Mouse (Mus musculus) brain, embryonic 14.5 days (tissue): Measurements from ENCODE around the gene Acot6. TPM values are rescaled to one million over a fixed set of nuclear protein-coding genes. Genes with fewer than 3 reads are reported as not detected.

Source experiments
- DNase-seq: peaks from one replicate; pipeline ENCODE4 v3.0.0-alpha.2; 2011; ENCODE audit warnings: low read depth
- CTCF ChIP-seq: fragments of 200-500 bp; IDR thresholded peaks from 2 replicates; pipeline ENCODE4 v1.5.1; 2012; ENCODE audit warnings: inconsistent platforms, mild to moderate bottlenecking, moderate library complexity, borderline replicate concordance; ENCODE audit not compliant: insufficient read depth, insufficient read length; ENCODE audit errors: extremely low read depth
- POLR2A ChIP-seq: fragments of 200-500 bp; IDR thresholded peaks from 2 replicates; pipeline ENCODE4 v1.6.1; 2012; ENCODE audit warnings: mild to moderate bottlenecking, inconsistent platforms, borderline replicate concordance; ENCODE audit not compliant: poor library complexity, insufficient read depth, insufficient read length, severe bottlenecking; ENCODE audit errors: extremely low read depth
- polyA plus RNA-seq: library from polyadenylated mRNA; depleted of rRNA; stranded (reverse); fragments of >200 nt; gene quantifications from 2 replicates; pipeline ENCODE4 v1.2.3, GENCODE M21; 2012; rRNA removed

Gene Acot6
- polyA plus RNA-seq, 1 experiment: 3.0 TPM

GRCm38 (mm10) chr12:84154786-84155522 lies 54.5 kb downstream of the Acot6 start:
- no peak for DNase-seq
- no peak for TF ChIP-seq CTCF
- no peak for TF ChIP-seq POLR2A

GRCm38 (mm10) chr12:84155523-84155871 lies 55.0 kb downstream of the Acot6 start:
- TF ChIP-seq POLR2A (no peak), CTCF (no peak)
- no peak for DNase-seq

DNA sequence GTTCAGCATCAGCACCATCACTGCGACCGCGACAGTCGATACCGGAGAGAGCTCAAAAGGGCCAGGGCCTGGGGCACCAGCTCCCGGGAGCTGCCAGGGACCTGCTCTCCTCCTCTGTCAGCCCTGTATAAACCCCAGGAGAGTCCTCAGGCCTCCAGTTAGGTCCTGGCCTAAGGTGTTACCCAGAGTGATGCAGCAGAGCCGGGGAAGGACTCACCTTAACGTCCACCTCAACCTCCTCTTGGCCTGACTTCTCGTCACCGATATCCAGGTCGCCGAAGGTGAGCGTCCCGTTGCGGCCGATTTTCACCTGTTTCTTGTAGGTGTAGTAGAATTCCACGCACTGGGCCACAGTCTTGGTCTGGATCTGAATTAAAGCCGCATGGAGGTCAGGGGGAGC lies 55.8 kb downstream of the Acot6 start:
- no peak for DNase-seq
- TF ChIP-seq CTCF (no peak), POLR2A (no peak)

DNA sequence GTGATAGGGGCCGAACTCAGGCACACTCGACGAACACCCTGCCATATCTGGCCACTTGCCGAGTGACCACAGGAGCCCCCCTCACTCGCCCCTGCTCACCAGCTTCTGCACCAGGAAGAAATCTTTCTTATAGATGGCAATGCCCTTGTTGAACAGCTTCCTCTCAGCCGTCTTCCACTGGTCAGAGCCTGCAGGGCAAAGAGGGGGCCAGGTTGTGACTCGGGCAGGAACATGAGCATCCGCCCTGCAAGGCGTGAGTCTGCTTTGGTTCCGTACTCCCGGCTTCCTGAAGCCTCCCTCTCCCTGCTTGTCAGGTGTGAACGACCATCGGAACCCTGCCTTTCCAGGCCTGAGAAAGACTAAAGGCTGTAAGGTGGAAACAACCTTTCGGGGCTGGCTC lies 57.7 kb downstream of the Acot6 start:
- TF ChIP-seq POLR2A (no peak), CTCF (no peak)
- no peak for DNase-seq

DNA sequence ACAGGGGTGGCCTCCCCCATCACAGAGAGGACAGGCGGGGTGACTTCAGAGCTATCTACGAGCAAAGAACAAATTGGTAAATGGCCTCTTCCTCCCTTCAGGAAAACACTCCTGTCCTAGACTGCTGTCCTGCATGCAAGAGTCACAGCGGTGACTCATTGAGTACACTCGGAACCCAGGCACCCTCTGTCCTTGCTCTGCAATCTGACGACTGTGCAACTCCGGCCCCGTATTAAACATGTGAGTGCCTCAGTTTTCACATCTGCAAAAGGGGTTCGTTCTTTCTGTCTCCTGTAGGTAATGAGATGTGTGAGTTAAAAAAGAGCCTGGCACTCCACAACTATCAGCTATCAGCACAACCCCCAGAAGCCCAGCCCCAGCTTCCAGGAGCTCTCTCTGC lies 60.0 kb downstream of the Acot6 start:
- DNase-seq: no peak
- TF ChIP-seq CTCF (no peak), POLR2A (no peak)

Other genes starting within 250 kb of the Acot6 start
- 36.7 and 44.7 TPM in 2 replicates for gene Numb, start 178.7 kb upstream of the Acot6 start, polyA plus RNA-seq
- 16.4 and 19.2 TPM in 2 replicates for gene Riox1, start 150.0 kb upstream of the Acot6 start, polyA plus RNA-seq
- not detected in 2 replicates for gene Heatr4, start 115.8 kb upstream of the Acot6 start, polyA plus RNA-seq
- 3.1 and 4.5 TPM in 2 replicates for gene Acot2, start 112.8 kb upstream of the Acot6 start, polyA plus RNA-seq
- 45.3 and 47.0 TPM in 2 replicates for gene Acot1, start 91.2 kb upstream of the Acot6 start, polyA plus RNA-seq
- gene Acot4, start 62.3 kb upstream of the Acot6 start, polyA plus RNA-seq: 0.21 and 0.45 TPM in 2 replicates
- 0.49 TPM in 1 of 2 replicates, not detected in the other for gene Gm49366, start 61.7 kb upstream of the Acot6 start, polyA plus RNA-seq
- 0.21 and 0.36 TPM in 2 replicates for gene Acot3, start 48.5 kb upstream of the Acot6 start, polyA plus RNA-seq
- 0.07 TPM in 1 of 2 replicates, not detected in the other for gene Acot5, start 31.3 kb upstream of the Acot6 start, polyA plus RNA-seq
- 15.6 and 20.2 TPM in 2 replicates for gene Dnal1, start 13.7 kb downstream of the Acot6 start, polyA plus RNA-seq
- 3.2 TPM in 2 replicates for gene Pnma1, start 47.8 kb downstream of the Acot6 start, polyA plus RNA-seq
- gene Elmsan1, start 118.2 kb downstream of the Acot6 start, polyA plus RNA-seq: 6.8 and 7.9 TPM in 2 replicates
- 7.2 and 10.3 TPM in 2 replicates for gene Ptgr2, start 184.6 kb downstream of the Acot6 start, polyA plus RNA-seq
- gene Zfp410, start 216.2 kb downstream of the Acot6 start, polyA plus RNA-seq: 59.5 and 72.4 TPM in 2 replicates